Mouse (Mus musculus): ENCODE measurements around the gene Nt5c2. TPM values are rescaled to one million over a fixed set of nuclear protein-coding genes. Genes with fewer than 3 reads are reported as not detected.

Nt5c2 gene
- total RNA-seq, 2 experiments from 2014 or later: 20.2 to 22.4 TPM

Other genes starting within 250 kb of the Nt5c2 start
- gene Ina, start 455 bp downstream of the Nt5c2 start, total RNA-seq (2015; ENCODE audit: low replicate concordance): not detected in 2 replicates
- not detected in 2 replicates for gene Ina, start 455 bp downstream of the Nt5c2 start, total RNA-seq (2017; ENCODE audit: low replicate concordance)
- gene Pcgf6, start 35.8 kb upstream of the Nt5c2 start, total RNA-seq (2015; ENCODE audit: low replicate concordance): 6.1 and 9.2 TPM in 2 replicates
- gene Pcgf6, start 35.8 kb upstream of the Nt5c2 start, total RNA-seq (2017; ENCODE audit: low replicate concordance): 1.9 and 2.5 TPM in 2 replicates
- 2.1 and 5.2 TPM in 2 replicates for gene Taf5, start 52.6 kb upstream of the Nt5c2 start, total RNA-seq (2015; ENCODE audit: low replicate concordance)
- 11.7 and 13.9 TPM in 2 replicates for gene Taf5, start 52.6 kb upstream of the Nt5c2 start, total RNA-seq (2017; ENCODE audit: low replicate concordance)
- 199 and 243 TPM in 2 replicates for gene Usmg5, start 75.5 kb upstream of the Nt5c2 start, total RNA-seq (2015; ENCODE audit: low replicate concordance)
- gene Usmg5, start 75.5 kb upstream of the Nt5c2 start, total RNA-seq (2017; ENCODE audit: low replicate concordance): 86.3 and 111 TPM in 2 replicates
- 2.9 and 3.1 TPM in 2 replicates for gene Pdcd11, start 75.6 kb upstream of the Nt5c2 start, total RNA-seq (2015; ENCODE audit: low replicate concordance)
- gene Pdcd11, start 75.6 kb upstream of the Nt5c2 start, total RNA-seq (2017; ENCODE audit: low replicate concordance): 3.2 and 3.9 TPM in 2 replicates
- gene Calhm2, start 123.1 kb upstream of the Nt5c2 start, total RNA-seq (2015; ENCODE audit: low replicate concordance): 2.3 and 4.0 TPM in 2 replicates
- gene Calhm2, start 123.1 kb upstream of the Nt5c2 start, total RNA-seq (2017; ENCODE audit: low replicate concordance): 1.4 and 3.5 TPM in 2 replicates
- gene Calhm1, start 129.1 kb upstream of the Nt5c2 start, total RNA-seq (2015; ENCODE audit: low replicate concordance): not detected in 2 replicates
- not detected in 2 replicates for gene Calhm1, start 129.1 kb upstream of the Nt5c2 start, total RNA-seq (2017; ENCODE audit: low replicate concordance)
- gene Calhm3, start 142.6 kb upstream of the Nt5c2 start, total RNA-seq (2015; ENCODE audit: low replicate concordance): not detected in 2 replicates
- not detected in 2 replicates for gene Calhm3, start 142.6 kb upstream of the Nt5c2 start, total RNA-seq (2017; ENCODE audit: low replicate concordance)
- gene Neurl1a, start 163.7 kb upstream of the Nt5c2 start, total RNA-seq (2015; ENCODE audit: low replicate concordance): not detected in 2 replicates
- gene Neurl1a, start 163.7 kb upstream of the Nt5c2 start, total RNA-seq (2017; ENCODE audit: low replicate concordance): not detected in 2 replicates

Measured in erythroblast, adult 5-6 weeks (primary cell).